Mouse (Mus musculus): ENCODE measurements around the gene Olfr160. TPM values are rescaled to one million over a fixed set of nuclear protein-coding genes. Genes with fewer than 3 reads are reported as not detected.
A peak's percentile ranks its signal among the peaks of the same experiment; 100 is the strongest.

Olfr160 gene
- not detected in 2 replicates for polyA plus RNA-seq (2016; fragmentation: Nextera tagmentation; extraction: Ambion mirVana)

DNA sequence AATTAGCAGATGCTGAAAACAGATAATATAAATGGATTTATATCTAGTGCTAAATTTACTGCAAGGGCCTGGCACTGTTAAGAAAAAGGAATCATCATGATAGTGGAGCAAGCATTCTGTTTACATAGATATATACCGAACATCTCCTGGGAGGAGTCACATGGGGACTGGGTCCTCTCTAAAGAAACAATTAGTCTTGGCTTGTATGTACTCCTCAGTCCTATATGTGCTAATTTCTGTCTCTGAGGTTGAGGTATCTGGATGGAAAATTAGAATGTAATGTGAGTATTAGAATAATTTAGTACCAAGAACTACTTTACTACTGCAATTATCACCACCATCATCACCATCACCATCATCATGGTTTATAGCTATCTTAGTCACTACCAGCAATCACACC, at the start of gene Olfr160:
Gene Olfr160, minus strand, starts transcription at position 101 of the 400 bp plus-strand sequence.
- Histone ChIP-seq H3K4me1 (no peaks in the 10 kb centered on the region), H3K4me3 (no peak within 1 kb of the TSS), H3K27ac (no peak within 1 kb of the TSS), H3K27me3 (ENCODE audit: low read depth, poor library complexity, severe bottlenecking) (no peaks in the 10 kb centered on the region), H3K36me3 (no peaks in the 10 kb centered on the region), H3K9me3 (replicated peaks) (no peaks in the 10 kb centered on the region)
- no peak for DNase-seq (ENCODE audit: low spot score)
- WGBS = 96% methylated on average over 1 of the region's 1 CpGs

DNA sequence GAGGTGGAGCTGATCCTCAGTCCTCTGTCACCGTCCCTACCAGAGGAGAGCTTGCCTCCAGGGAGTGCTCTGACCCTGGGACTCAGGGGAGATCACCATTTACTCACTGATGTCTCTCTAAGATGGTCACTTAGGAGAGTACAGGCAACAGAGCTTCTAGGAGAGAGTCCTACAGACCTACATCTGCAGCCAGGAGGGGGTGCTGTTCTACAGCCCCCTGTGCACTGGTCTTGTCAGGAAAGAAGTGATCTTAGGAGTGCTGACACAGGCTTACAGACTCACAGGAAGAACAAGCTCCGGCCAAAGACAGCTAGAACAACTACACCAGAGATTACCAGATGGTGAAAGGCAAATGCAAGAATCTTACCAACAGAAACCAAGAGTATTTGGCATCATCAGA, 46.5 kb upstream of the Olfr160 start:
- Histone ChIP-seq H3K27ac (no peak overlapping the region), H3K9me3 (replicated peaks) (no peaks in the 10 kb centered on the region), H3K36me3 (no peaks in the 10 kb centered on the region), H3K4me1 (no peaks in the 10 kb centered on the region), H3K4me3 (no peak overlapping the region), H3K27me3 (ENCODE audit: low read depth, poor library complexity, severe bottlenecking) (no peaks in the 10 kb centered on the region)
- WGBS = 56% methylated on average over 2 of the region's 2 CpGs
- DNase-seq (ENCODE audit: low spot score) = no peak

DNA sequence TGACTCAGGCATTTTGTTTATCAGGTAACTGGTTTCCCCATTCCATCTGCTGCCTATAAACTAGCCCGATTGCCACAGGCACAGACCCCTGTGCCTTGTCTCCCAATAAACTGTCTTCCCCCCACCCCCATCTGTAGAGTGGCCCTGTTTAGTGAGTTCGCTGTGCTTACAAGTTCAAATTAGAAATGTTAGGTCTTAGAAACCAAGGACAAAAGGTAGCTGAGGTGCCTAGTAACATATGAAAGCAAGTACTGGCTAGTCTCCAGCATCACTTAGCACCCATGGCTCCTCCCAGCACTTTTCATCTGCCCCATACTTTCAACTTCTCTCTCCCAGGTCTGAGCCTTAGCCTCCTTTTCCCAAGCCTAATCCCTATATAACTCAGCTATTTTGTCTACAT, 45.7 kb upstream of the Olfr160 start:
- 88% methylated on average over 2 of the region's 2 CpGs for WGBS
- H3K27me3 ChIP-seq (ENCODE audit: low read depth, poor library complexity, severe bottlenecking) = no peaks in the 10 kb centered on the region
- no peaks in the 10 kb centered on the region for H3K4me1 ChIP-seq
- DNase-seq (ENCODE audit: low spot score) = no peak
- H3K4me3 ChIP-seq = no peak overlapping the region
- no peak overlapping the region for H3K27ac ChIP-seq
- H3K9me3 ChIP-seq (replicated peaks) = no peaks in the 10 kb centered on the region
- H3K36me3 ChIP-seq = no peaks in the 10 kb centered on the region

DNA sequence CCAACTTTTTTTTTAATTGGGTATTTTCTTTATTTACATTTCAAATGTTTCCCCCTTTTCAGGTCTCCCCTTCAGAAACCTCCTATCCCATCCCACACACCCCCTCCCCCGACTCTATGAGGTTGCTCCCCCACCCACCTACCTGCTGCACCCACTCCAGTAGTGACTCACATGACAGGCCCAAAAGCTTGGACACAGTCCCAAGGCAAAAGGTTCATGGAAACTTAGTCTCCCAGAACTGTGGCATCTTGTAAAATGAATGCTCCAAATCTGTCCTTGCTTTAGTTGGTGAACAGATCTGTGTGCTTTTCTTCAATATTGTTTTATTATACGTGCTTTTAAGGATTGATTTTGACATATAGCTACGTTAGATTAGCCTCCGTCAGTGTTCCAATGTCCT, 36.0 kb upstream of the Olfr160 start:
- H3K27me3 ChIP-seq (ENCODE audit: low read depth, poor library complexity, severe bottlenecking) = no peaks in the 10 kb centered on the region
- H3K9me3 ChIP-seq (replicated peaks) = no peaks in the 10 kb centered on the region
- DNase-seq (ENCODE audit: low spot score) = no peak
- 78% methylated on average over 4 of the region's 4 CpGs for WGBS
- H3K36me3 ChIP-seq = no peaks in the 10 kb centered on the region
- H3K27ac ChIP-seq = no peak overlapping the region
- H3K4me1 ChIP-seq = peaks cover 12% of the 10 kb centered on the region
- no peak overlapping the region for H3K4me3 ChIP-seq

DNA sequence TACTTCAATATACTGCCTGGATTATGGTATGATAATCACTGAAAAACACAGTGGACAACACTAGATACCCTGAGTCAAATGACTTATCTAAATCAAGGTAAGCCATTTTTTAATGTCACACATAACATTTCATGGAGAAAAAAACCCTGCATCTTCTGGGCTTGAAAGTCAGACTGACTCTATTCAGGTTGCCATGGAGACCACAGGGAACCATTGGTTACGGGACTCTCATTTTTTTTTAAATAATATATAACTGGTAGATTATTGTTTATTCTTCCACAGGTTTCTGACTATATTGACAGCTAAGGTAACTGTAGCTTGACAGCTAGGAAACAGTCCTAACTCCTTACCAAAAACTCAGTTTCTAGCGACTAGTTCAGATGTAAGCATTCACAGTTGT, 35.4 kb upstream of the Olfr160 start:
- no peaks in the 10 kb centered on the region for H3K27me3 ChIP-seq (ENCODE audit: low read depth, poor library complexity, severe bottlenecking)
- WGBS = 78% methylated on average over 2 of the region's 2 CpGs
- peaks cover 12% of the 10 kb centered on the region for H3K4me1 ChIP-seq
- H3K9me3 ChIP-seq (replicated peaks) = no peaks in the 10 kb centered on the region
- no peak overlapping the region for H3K27ac ChIP-seq
- DNase-seq (ENCODE audit: low spot score) = no peak
- H3K36me3 ChIP-seq = no peaks in the 10 kb centered on the region
- no peak overlapping the region for H3K4me3 ChIP-seq

DNA sequence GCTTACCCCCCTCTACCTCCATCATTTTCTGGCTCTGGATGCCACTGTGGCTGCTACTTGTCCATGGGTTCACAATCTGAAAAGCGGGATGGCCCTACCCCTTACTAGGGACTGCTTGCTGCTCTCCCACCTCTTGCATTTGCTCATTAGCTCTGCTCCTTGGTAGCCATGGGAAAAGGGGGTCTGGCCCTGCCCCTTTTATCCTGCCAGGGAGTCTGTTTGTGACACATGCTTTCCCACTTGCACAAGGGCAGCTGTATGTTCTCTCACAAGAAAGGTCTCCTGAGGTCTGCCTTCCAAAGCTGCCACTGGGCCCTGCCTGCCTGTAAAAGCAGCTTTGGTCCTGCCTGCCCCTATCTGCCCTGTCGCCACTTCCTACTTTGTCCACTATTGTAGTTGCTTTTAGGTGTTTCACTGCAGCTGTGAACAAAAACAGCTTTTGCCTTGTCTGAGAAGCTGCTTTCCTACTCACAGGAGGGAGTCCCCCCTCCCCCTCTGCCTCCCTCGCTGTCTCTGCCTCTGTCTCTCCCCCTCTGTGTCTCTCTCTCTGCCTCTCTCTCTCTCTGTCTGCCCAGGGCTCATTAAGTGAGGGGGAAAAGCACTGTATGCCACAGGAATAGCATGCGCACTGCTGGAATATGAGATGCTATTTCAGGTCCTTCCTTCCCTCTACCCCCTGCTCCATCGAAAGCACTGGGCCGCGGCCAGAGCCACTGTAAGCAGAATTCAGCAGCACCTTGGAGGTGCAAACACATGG, 34.4 kb upstream of the Olfr160 start:
- peak overlapping the region; percentile 54 for H3K27ac ChIP-seq
- no peaks in the 10 kb centered on the region for H3K27me3 ChIP-seq (ENCODE audit: low read depth, poor library complexity, severe bottlenecking)
- peak; percentile 32 for DNase-seq (ENCODE audit: low spot score)
- peaks cover 12% of the 10 kb centered on the region for H3K4me1 ChIP-seq
- H3K9me3 ChIP-seq (replicated peaks) = no peaks in the 10 kb centered on the region
- WGBS = 50% methylated on average over 7 of the region's 7 CpGs
- H3K36me3 ChIP-seq = no peaks in the 10 kb centered on the region
- no peak overlapping the region for H3K4me3 ChIP-seq

DNA sequence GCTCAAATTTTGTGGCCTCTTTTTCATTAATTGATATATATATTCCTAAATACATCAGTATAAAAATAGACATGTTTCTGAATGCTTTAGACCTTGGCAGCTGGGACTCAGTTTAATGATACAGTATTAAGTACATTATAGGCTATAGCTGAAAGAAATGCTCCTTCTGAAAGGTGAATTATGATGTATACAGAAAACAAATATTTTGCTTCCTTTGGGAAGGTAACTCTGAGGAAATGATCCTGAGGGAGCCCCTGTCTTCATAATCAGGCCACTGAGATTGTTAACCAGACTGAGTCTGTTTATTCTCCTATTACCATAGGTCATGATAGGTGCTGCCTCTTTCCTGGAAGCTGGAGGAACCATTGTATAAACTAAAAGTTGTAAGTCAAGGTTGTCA, 28.8 kb upstream of the Olfr160 start, which contains the start of gene Olfr874:
Gene Olfr874, plus strand, starts transcription at position 301 of the 400 bp plus-strand sequence.
- H3K9me3 ChIP-seq (replicated peaks) = no peaks in the 10 kb centered on the region
- no peaks in the 10 kb centered on the region for H3K4me1 ChIP-seq
- no peak within 1 kb of the TSS for H3K4me3 ChIP-seq
- no peaks in the 10 kb centered on the region for H3K36me3 ChIP-seq
- H3K27ac ChIP-seq = no peak within 1 kb of the TSS
- DNase-seq (ENCODE audit: low spot score) = no peak
- no peaks in the 10 kb centered on the region for H3K27me3 ChIP-seq (ENCODE audit: low read depth, poor library complexity, severe bottlenecking)

DNA sequence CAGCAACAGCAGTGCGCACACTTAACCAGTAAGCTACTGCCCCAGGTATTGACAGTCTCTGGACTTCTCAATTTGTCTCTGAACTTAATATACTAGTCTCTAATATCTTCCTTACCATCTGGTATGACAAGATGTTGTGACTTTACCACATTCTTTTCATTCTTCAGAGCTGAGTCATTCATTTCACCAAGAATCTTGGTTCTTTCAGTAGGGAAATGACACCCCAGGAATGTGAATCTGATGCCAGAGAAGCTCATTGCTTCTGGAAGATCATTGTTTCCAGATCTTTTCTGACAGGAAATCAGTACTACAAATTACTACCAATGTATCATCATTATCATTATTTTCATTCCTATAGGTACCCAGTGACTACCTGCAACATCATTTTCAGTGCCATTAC, 18.3 kb upstream of the Olfr160 start:
- no peaks in the 10 kb centered on the region for H3K36me3 ChIP-seq
- WGBS = 87% methylated on average over 1 of the region's 1 CpGs
- no peaks in the 10 kb centered on the region for H3K9me3 ChIP-seq (replicated peaks)
- H3K27me3 ChIP-seq (ENCODE audit: low read depth, poor library complexity, severe bottlenecking) = no peaks in the 10 kb centered on the region
- no peak for DNase-seq (ENCODE audit: low spot score)
- no peak overlapping the region for H3K4me3 ChIP-seq
- H3K27ac ChIP-seq = no peak overlapping the region
- H3K4me1 ChIP-seq = no peaks in the 10 kb centered on the region

DNA sequence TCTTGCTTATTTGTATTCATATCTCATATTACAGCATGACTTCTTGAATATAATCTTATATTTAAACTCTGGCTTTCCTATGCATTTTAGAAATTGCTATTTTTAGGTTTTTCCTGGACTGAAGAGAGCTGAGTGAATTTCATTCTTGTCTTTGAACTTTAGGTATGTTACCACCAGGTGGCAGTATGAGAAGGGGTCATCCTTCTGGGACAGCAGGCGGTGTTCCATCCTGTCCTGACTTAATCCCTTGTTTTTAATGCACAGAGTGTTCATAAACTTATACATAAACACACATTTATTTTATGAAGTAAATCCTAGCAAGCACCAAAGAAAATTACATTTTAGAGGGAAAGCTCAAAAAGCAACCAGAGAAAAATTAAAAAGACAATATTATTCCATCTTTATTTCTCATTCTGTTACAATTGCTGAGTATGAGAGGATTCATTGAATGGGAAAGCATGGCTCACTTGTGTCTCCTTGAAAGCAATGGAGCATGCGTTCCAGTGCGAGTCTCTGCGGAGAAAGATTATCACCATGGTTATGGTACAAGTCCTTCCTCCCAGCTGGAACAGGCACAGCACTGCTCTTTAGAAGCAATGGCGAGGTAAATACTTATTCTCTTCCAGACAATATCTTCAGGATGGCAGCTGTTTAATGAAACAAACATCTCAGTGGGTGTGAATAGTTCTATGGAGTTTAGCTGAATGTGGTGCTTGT, 25.9 kb downstream of the Olfr160 start:
- H3K4me3 ChIP-seq = no peak overlapping the region
- no peaks in the 10 kb centered on the region for H3K4me1 ChIP-seq
- 63% methylated on average over 5 of the region's 5 CpGs for WGBS
- DNase-seq (ENCODE audit: low spot score) = no peak
- H3K27ac ChIP-seq = no peak overlapping the region
- H3K36me3 ChIP-seq = no peaks in the 10 kb centered on the region
- no peaks in the 10 kb centered on the region for H3K27me3 ChIP-seq (ENCODE audit: low read depth, poor library complexity, severe bottlenecking)
- H3K9me3 ChIP-seq (replicated peaks) = no peaks in the 10 kb centered on the region

DNA sequence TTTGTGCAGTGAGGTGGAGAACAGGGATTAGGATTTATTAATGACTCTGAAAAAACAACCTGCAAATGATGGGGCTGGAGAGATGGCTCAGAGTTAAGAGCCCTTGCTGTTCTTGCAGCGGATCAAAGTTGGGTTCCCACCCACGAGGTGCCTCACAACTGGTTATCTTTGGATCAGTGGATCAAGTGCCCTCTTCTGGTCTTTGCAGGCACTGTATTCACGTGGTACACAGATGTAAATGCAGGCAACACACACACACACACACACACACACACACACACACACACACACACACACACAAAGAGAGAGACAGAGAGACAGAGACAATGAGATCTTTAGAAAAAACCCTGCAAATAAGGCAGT, 28.1 kb downstream of the Olfr160 start:
- Histone ChIP-seq H3K9me3 (replicated peaks) (no peaks in the 10 kb centered on the region), H3K36me3 (no peaks in the 10 kb centered on the region), H3K27me3 (ENCODE audit: low read depth, poor library complexity, severe bottlenecking) (no peaks in the 10 kb centered on the region), H3K27ac (no peak overlapping the region), H3K4me3 (no peak overlapping the region), H3K4me1 (no peaks in the 10 kb centered on the region)
- DNase-seq (ENCODE audit: low spot score) = no peak
- 53% methylated on average over 3 of the region's 3 CpGs for WGBS

DNA sequence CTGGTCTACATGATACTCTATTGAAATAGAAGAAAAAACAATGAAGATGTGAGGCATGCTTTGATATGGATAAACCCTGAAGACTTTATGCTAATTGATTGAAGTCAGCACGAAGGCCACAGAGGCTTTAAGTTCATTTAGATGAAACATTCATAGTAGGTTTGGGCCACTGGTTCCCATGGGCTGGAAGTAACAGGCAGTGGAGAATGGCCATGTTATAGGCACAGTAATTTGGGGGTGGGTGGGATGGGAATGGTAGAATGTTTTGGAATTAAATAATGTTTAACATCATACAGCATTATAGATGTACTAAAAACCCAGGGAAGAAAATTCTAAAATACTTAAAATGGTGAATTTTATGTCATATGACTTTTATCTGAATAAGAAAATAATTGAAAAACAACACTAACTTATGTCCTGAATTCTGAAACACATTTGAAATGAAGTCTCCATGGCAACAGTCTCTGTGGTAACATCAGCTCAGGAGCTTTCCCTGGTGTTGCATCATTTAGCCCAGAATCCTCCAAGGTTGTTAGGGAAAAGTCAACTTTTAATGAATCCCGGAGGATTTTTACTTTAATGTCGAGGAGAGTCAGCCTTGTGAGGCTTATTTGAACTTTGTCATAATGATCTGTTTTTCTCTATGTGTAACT, 28.6 kb downstream of the Olfr160 start:
- H3K27me3 ChIP-seq (ENCODE audit: low read depth, poor library complexity, severe bottlenecking) = no peaks in the 10 kb centered on the region
- H3K36me3 ChIP-seq = no peaks in the 10 kb centered on the region
- DNase-seq (ENCODE audit: low spot score) = no peak
- H3K4me3 ChIP-seq = no peak overlapping the region
- no peaks in the 10 kb centered on the region for H3K4me1 ChIP-seq
- 86% methylated on average over 3 of the region's 3 CpGs for WGBS
- no peak overlapping the region for H3K27ac ChIP-seq
- no peaks in the 10 kb centered on the region for H3K9me3 ChIP-seq (replicated peaks)

DNA sequence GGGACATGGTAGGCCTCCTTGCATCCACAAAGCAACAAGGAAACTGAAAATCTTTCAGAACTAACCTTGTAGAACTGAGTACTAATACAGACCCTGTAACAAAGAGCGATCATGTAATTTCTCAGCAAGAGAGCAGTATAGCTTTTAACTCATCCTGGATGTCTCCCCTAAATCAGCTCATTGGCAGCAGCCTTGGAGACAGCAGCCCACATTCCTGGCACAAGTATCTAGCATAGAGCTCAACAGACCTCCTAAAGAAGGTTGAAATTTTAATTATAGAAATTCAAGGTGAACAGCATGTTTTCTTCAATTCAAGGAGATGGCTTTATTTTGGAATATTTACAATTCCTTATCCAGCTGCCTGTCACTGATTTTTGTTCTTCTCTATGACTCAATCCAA, 34.9 kb downstream of the Olfr160 start:
- Histone ChIP-seq H3K9me3 (replicated peaks) (no peaks in the 10 kb centered on the region), H3K4me1 (no peaks in the 10 kb centered on the region), H3K27me3 (ENCODE audit: low read depth, poor library complexity, severe bottlenecking) (no peaks in the 10 kb centered on the region), H3K27ac (no peak overlapping the region), H3K36me3 (no peaks in the 10 kb centered on the region), H3K4me3 (no peak overlapping the region)
- 95% methylated on average over 1 of the region's 1 CpGs for WGBS
- no peak for DNase-seq (ENCODE audit: low spot score)

DNA sequence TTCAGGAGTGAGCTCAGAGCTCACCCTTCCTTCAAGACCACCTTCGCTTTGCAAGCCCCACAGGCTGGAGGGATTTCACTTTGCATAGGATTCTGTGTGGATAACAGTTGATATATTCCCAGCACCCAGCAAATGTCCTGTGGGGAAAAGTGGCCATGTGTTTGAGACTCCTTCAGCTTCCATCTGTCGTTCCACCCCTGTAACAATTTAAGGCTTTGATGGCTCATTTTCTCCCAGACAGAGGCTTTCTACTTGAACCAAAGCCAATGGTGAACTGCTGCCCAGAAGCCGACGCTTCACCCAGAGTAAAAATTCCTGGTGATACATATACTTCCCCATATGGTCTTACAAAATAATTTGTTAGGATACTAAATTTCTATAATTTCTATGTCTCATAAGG, 40.8 kb downstream of the Olfr160 start:
- no peak overlapping the region for H3K4me3 ChIP-seq
- no peak for DNase-seq (ENCODE audit: low spot score)
- no peaks in the 10 kb centered on the region for H3K27me3 ChIP-seq (ENCODE audit: low read depth, poor library complexity, severe bottlenecking)

More for the DNA sequence above, 40.8 kb downstream of the Olfr160 start:
- 88% methylated on average over 4 of the region's 4 CpGs for WGBS
- no peak overlapping the region for H3K27ac ChIP-seq
- no peaks in the 10 kb centered on the region for H3K9me3 ChIP-seq (replicated peaks)
- H3K4me1 ChIP-seq = no peaks in the 10 kb centered on the region
- no peaks in the 10 kb centered on the region for H3K36me3 ChIP-seq
